Mouse (Mus musculus): Measurements from ENCODE around the gene Apoc2.

Apoc2 gene

DNA sequence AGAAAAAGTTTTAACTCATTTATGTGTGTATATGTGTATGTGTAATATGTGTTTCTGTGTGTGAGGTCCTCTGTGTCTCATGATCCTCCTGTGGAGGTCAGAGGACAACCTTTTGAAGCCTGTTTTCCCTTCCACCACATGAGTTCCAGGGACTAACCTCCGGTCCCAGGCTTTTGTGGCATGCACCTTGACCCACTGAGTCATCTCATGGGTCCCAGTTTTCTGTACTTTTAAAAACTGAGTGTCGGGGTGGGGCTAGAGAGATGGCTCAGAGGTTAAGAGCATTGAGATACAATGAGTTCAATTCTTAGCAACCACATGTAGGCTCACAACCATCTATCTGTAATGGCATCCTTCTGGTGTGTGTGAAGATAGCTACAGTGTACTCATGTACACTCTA, 3.0 kb upstream of the Apoc2 start:
- no peak for DNase-seq (ENCODE audit: low read depth in 2 of 2, low spot score in 2 of 2)

DNA sequence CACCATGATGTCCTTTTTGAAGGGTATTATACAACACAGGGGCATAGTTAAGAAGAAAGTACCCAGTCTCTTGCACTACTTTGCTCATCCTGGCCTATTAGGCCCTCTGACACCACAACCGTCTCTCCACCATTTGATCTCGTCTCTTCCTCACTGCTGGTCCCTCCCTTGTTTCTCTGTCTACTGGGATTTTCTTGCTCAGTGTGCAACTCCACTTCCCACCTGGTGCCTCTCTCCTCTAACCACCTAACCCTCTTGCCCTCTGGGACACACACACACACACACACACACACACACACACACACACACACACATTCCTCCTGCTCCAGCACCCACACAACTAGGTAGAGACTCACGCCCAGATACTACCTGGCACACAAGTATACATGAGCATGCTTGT, 1.2 kb upstream of the Apoc2 start:
- no peak for DNase-seq (ENCODE audit: low read depth in 2 of 2, low spot score in 2 of 2)

DNA sequence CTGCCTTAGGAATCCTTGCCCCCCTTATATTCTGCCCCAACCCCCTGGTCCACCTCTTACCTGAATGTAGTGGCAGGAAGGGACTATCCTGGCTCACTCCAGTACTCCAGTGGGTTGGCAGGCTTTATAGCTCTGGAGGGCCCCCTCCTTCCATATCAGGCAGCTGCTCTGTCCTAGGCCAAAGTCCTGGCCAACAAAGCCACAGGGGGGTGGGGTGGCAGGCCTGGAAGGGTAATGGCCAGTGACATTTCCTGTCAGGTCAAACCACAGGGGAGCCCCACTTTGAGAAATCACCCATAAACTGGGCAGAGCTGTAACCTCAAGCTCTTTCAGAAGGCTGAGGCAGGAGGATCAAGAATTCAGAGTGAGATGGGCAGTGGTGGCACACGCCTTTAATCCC, 1.1 kb downstream of the Apoc2 start:
- no peak for DNase-seq (ENCODE audit: low read depth in 2 of 2, low spot score in 2 of 2)

DNA sequence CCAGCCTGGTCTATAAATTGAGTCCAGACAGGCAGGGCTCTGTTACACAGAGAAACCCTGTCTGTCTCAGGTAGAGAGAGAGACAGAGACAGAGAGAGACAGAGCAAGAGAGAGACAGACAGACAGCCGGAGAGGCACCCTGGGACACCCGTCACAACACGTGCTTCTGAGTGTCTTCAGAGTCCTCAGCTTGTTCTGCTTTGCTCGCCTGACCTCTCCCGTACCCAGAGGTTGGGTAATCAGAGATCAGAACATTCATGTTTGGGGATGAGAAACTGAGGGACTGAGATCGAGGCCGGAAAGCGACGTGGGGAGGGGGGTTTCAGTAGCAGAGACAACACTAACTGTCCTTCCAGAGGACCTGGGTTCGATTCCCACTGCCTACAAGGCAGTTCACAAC, 1.9 kb downstream of the Apoc2 start:
- no peak for DNase-seq (ENCODE audit: low read depth in 2 of 2, low spot score in 2 of 2)

DNA sequence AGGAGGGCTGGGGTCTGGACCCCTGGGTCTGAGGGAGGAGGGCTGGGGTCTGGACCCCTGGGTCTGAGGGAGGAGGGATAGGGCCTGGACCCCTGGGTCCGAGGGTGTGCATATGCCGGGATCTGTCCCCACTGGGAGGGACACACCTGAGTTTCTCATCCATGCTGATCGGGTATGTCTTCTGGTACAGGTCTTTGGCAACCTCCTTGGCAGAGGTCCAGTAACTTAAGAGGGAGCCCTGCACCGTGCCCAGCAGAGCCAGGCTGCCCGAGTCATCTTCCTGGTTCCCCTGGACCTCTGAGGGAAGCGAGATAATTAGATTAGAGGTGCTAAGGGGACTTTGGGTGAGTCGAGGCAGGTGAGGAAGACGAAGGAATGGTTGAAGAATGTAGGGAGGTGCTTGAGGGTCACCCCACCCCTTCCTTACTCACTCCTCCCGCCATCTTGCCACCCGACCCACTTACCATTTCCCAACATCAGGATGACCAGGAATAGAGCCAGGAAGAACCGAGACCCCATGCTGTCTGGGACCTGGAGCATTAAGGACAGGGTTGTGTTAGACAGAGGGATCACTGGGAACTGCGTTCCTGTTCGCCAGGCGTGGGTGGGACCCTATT, 4.5 kb downstream of the Apoc2 start:
- no peak for DNase-seq (ENCODE audit: low read depth in 2 of 2, low spot score in 2 of 2)

DNA sequence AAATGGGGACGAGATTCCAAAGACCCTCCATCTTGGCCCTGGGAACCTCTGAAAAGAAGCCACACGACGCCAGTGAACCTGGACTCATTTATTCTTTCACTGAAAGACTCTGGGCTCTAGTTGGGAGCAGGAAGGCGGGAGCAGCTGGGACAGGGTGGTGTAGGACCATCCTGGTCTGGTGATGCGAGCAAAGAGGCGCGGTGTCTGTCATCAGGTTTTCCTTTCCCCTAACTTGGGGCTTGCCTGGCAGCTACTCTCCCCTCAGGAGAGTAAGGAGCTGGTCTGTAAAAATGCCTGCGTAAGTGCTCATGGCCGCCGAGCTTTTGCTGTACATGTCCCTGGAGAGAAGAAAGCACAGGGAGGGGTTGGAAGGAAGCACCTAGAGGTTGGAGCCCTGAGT, 6.2 kb downstream of the Apoc2 start:
- DNase-seq (ENCODE audit: low read depth in 2 of 2, low spot score in 2 of 2), result no peak

DNA sequence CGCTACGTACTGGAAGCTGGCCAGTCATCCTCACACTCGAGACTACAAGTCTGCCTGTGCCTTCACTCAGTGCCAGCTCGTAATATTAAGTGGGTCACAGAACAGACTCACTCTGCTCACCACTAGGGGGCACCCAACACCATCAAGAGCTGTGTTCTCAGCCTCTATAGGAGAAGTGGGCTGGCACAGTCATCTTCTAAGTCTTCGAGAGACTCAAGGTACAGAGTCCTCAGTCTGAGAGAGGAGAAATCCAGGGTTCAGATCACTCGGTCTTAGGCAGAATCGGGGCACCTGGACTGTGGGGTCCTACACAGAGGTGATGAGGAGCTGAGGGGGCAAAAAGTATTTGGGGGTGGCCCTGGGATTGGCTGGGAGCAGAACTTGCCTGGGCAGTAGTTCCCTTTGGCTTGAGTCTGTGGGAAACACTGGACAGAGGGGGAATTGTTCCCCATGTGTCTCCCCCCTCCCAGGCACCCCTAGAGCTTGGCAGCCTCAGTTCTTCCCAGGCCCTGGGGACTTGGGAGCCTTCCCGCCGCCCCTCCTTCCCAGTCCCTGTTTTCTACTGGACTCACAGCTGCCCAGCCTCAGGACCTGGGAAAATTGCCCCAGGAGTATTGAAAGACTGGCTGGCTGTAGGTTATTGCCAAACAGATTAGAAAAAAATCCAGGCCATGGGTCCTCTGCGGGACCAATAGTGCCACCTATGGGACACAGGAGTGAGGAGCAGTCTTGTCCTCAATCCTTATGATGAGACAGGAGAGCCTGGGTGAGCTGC, 8.6 kb downstream of the Apoc2 start:
- DNase-seq (ENCODE audit: low read depth in 2 of 2, low spot score in 2 of 2), result peak; percentile 82 to 86

DNA sequence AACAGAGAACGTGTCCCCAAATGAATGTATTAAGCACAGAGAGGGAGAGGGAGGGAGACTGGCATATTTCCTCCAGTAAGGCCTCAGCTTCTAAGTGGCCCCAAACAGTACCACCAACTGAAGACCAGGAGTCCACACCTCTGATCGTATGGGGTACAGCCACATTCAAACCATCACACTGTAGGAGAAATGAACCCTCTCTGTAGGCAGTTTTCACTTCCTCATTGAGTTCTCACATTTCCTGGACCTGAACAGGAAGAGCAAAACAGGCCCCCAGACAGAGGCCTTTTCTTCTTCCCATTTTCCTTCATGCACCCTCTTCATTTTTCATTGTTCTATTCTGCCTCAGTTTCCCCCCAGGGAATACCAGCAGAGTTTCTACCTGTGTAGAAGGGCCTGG, 10.3 kb downstream of the Apoc2 start:
- no peak for DNase-seq (ENCODE audit: low read depth in 2 of 2, low spot score in 2 of 2)

DNA sequence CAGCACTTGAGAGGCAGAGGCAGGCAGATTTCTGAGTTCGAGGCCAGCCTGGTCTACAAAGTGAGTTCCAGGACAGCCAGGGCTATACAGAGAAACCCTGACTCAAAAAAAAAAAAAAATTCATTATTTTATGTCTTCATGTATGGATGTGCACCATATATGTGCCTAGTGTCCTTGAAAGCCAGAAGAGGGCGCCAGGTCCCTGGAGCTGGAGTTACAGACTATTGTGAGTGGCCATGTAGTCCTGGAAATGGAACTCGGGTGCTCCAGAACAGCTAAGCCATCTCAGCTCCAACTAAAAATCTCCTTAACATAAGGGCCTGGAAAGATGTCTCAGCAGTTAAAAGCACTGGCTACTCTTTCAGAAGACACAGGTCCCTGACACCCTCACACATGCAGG, 11.0 kb downstream of the Apoc2 start:
- no peak for DNase-seq (ENCODE audit: low read depth in 2 of 2, low spot score in 2 of 2)

DNA sequence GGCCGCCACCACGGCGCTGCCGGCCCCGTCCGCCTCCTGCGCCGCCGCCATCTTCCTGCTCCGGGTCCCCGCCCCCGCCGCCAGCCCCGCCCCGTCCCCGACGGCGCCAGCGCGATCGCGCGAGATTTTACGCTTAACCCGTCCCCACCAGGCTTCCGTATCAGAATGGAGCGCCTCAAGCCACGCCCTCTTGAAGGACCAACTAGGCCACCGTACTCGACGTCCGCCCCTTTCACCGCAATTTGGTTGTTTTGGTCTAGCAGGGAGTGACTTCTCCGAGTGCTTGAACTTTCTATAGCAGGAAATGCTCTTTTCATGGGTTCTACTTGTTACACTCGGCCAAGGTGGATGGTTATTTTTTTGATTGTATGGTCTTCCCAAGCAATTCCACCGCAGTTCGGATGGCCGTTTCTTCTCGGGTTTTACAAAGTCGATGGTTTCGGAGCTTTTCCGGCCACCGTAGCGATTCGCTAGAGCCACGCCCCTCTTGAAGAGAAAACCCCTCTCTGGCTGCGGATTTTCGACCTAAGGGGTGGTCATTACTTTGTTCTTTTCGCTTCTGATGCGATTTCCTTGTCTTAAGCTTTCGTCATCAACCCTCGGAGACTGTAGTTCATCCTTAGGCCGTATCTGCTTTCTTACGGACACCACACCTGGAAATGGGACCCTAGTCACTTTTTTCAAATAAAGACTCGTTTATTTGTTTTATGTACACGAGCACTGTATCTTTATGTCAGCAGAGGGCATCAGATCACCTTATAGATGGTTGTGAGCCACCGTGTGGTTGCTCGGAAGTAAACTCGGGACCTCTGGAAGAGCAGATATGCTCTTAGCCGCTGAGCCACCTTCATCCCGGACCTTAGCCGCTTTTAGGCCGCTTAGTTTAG, 12.5 kb downstream of the Apoc2 start, which contains the start of gene Clptm1:
Clptm1 (minus strand) TSS at position 79 of the 887 bp plus-strand sequence.
- DNase-seq (ENCODE audit: low read depth in 2 of 2, low spot score in 2 of 2), result peak; percentile 98

DNA sequence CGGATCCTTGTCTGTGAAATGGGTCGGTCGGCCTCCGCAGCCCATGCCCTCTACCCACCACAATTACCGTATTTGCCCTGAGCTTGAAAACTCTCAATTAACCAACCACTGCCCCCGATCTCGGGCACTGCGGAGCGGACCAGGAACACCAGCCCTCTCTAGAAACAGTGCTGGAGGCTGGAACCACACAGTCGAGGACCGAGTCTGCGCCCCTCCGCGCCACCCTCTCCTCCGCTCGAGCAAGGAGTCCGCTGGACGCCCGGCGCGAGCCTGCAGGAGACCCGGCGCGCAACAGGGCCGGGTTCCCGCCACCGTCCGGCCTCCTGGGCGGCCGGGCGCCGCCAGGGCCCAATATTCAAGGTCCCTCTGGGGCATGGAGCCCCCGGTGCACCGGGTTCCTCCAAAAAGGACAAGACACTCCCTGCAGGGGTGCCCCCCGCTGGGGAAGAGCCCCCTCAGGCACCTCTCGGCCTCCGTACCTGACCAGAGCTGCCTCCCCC, 13.2 kb downstream of the Apoc2 start:
- DNase-seq (ENCODE audit: low read depth in 2 of 2, low spot score in 2 of 2), result no peak

DNA sequence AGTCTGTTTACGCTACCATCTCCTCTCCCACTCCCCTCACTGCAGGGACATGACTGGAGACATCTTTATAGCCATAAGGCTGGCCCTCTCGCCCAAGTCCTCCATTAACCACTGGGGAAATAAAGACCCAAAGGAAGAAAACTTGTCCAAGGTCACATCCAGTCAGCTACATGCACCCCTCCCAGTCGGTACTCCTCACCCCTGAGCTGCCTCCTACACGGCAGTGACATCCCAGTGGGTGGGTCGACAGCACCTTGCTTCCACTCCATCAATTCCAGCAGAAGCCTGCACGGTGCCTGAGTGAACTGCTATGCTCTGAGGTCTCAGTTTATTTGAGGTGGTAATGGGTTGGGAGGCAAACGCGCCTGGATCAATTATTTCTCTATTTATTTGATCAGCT, 13.8 kb downstream of the Apoc2 start:
- peak in 1 of 2 experiments; percentile 8 for DNase-seq (ENCODE audit: low read depth in 2 of 2, low spot score in 2 of 2)

DNA sequence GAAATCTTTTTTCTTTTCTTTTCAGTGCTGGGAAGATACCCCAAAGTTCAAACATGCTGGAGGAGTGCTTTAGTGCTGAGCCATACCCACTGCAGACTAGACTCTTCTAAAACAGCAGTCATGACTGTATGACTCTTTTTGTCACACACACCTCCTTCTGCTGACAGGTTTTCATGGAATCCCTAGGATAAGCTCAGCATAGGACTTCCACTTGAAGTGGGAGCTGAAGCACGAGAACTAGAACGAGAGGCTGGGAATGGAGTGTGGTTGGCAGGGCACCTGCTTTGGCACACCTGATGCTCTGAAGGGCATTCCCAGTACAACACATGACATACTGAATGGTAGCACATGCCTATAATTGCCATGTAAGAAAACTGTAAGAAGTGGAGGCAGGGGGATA, 25.1 kb downstream of the Apoc2 start:
- no peak for DNase-seq (ENCODE audit: low read depth in 2 of 2, low spot score in 2 of 2)

DNA sequence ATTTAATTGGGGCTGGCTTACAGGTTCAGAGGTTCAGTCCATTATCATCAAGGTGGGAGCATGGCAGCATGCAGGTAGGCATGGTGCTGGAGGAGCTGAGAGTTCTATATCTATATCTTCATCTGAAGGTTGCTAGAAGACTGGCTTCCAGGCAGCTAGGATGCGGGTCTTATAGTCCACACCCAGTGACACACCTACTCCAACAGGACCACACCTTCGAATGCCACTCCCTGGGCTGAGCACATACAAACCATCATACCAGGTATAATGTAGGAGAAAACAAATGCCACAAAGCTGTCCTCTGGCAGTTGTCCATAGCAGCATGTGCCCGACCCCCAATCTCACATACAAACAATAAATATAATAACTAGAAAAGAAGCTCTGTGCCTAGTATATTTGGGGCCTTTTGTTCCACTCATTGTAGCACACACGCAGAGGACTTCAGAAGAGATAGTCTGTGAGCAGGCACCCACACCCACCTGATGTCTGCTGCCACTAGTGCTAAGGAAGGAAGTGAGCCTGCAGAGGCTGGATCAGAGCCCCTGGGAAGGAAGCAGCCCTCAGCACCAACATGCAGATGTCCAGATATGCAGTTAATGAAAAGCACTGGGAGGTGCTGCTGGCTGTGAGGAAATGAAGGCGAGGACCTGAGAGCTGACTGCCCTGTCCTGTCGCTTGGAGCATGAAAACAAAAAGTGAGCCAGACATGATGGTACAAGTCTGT, 26.5 kb downstream of the Apoc2 start:
- no peak for DNase-seq (ENCODE audit: low read depth in 2 of 2, low spot score in 2 of 2)

DNA sequence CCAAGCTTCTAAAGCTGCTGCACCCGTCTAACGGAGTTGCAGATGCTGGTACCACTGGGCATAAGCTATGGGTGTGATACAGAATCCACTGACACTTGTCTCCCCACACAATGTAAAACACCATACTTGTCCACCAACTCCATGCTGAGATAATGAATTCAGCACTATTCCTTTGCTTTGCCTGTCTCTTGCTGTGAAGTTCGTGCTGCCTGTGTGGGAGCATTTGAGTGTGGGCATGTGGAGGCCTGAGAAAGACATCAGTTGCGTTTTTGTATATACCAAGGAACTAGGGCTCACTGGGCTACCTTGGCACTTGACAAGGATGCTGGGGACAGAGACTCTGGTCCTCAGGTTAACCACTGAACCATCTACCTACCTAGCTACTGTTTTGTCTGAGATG, 36.5 kb downstream of the Apoc2 start:
- DNase-seq (ENCODE audit: low read depth in 2 of 2, low spot score in 2 of 2), result no peak

DNA sequence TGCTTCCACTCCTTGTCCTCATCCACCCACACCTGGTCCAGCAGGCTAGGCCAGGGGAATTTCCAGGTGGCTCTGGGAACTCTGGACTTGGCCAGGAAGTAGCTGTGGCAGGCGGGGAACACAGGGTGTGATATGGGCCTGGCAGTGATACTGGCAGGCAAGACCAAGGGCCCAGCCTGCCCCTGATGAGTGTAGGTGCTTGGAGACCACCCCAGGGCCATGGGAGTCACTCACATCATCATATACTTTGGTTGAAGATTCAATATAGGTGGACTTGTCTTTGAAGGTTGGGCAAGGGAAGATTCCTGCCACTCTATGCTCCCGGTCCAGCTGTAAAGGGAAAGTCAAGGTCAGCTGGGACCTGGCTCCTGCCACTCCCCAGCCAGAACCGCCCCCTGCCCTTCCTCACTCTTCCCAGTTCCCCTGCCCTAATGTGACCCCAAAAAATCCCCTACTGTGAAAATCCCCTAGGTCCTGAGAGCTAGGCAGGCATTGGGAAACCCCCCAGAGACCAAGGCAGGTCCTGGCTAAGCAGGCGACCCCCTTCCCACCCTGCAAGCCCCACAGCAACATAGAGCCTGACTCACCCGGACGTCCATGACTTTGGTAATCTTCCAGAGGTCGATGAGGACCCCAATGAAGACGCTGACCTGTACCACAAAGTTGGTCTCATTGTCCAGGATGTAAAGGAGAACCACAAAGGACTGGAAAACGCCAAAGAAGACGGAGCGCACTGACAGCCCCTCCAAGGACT, 42.5 kb downstream of the Apoc2 start:
- DNase-seq (ENCODE audit: low read depth in 2 of 2, low spot score in 2 of 2), result no peak

DNA sequence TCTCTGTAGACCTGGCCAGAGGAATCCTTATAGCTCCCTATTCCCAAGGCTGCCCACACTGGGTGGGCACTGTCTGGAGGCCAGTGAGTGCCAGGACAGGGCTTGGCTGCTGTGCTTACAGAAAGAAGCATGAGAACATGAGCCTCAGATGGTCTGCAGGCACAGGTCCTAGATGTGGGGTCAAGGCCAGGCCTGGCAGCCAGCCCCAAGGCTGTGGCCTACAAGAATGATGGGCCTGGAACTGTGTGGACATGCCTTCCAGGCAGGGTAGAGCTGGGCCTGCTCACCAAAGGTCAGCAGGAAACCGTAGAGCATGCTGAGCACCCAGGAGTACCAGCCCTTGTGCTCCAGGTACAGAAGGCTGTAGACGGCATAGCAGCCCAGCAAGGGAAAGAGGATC, 43.1 kb downstream of the Apoc2 start:
- no peak for DNase-seq (ENCODE audit: low read depth in 2 of 2, low spot score in 2 of 2)

DNA sequence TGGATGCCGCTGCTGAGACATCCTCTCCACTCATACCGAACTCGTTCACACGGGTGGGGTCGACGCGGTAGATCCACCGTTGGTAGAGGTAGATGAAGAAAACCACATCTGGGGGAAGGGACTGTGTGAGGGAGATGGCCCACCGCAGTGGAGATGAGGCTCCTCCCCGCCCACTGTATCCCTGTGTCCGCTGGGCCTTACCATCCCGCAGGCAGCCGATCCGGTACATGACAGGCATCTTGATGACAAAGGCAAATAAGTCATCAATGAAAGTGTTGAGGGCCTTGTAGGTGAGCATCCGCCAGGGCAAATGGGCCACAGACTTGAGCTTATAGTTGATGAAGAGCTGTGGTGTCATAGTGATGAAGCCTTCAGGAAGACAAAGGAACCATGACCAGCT, 43.9 kb downstream of the Apoc2 start:
- no peak for DNase-seq (ENCODE audit: low read depth in 2 of 2, low spot score in 2 of 2)

DNA sequence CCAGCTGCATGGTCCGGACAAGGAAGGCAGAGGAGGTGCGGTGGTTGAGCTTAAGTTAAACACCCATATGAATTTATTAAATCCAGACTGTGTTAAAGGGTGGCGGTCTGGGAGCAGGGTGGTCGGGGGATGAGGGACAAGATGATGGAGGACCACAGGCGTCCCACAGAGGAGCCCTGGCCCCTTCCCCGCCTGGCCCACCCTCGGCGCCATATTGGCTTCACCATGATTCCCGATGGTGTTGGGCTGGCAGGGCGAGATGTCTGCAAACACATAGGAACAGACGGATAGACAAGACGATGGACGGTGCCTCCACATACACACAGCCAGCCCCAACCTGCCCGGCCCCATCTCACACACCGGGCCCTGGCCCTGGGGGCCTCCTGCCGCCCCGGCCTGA, 44.5 kb downstream of the Apoc2 start:
- no peak for DNase-seq (ENCODE audit: low read depth in 2 of 2, low spot score in 2 of 2)

DNA sequence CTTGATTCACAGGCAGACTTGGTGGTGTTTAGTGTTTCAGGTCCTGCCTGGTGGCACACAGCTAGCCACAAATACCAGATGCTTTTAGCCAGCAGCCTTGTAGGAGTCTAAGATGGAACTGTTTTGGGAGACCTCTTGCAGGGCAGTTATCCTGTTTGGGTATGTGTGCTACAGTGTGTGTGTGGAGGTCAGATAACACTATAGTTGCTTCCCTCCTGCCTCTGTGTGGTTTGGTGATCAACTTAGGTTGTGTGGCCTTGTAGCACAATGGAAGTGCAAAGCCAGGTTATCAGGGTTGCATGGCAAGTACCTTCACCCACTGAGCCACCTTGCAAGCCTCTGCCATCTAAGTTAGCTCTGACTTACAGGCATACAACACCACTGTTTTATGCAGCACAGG, 45.0 kb downstream of the Apoc2 start:
- DNase-seq (ENCODE audit: low read depth in 2 of 2, low spot score in 2 of 2), result no peak

All from CD8-positive naive resting alpha-beta T cell, adult 2 months (primary cell).